Mouse (Mus musculus) heart, postnatal 0 days (tissue): ENCODE measurements around the gene Slc11a2. TPM values are rescaled to one million over a fixed set of nuclear protein-coding genes. Genes with fewer than 3 reads are reported as not detected.

Experiments
- ATAC-seq: fragments of 200-750 bp; cut with Nextera tagmentation; 2 replicates; pipeline ENCODE4 v1.8.0; 2017; ENCODE audit warnings: low read depth, moderate number of reproducible peaks, moderate library complexity; ENCODE audit not compliant: insufficient read depth
- DNase-seq: peaks from one replicate; pipeline ENCODE4 v3.0.0-alpha.2; 2016; ENCODE audit warnings: low spot score
- H3K27ac ChIP-seq: fragments of 300-500 bp; sonication (generic); 2 replicates; pipeline ENCODE4 v1.5.1; 2014; ENCODE audit warnings: low read depth, mild to moderate bottlenecking
- H3K27me3 ChIP-seq: fragments of 300-500 bp; sonication (generic); 2 replicates; pipeline ENCODE4 v1.6.1; 2014; ENCODE audit warnings: low read length, mixed read lengths; ENCODE audit not compliant: control insufficient read depth, insufficient read depth
- H3K36me3 ChIP-seq: fragments of 300-500 bp; sonication (generic); replicated peaks from 2 replicates; pipeline ENCODE4 v1.6.1; 2014; ENCODE audit warnings: low read length, mixed read lengths; ENCODE audit not compliant: control insufficient read depth, insufficient read depth
- H3K4me1 ChIP-seq: fragments of 300-500 bp; sonication (generic); 2 replicates; pipeline ENCODE4 v1.6.1; 2014; ENCODE audit warnings: antibody characterized with exemption; ENCODE audit not compliant: control insufficient read depth, insufficient read depth
- H3K4me2 ChIP-seq: fragments of 300-500 bp; sonication (generic); 2 replicates; pipeline ENCODE4 v1.6.1; 2014; ENCODE audit warnings: low read depth, mild to moderate bottlenecking, low read length, moderate library complexity
- H3K4me3 ChIP-seq: fragments of 300-500 bp; sonication (generic); 2 replicates; pipeline ENCODE4 v1.5.1; 2014; ENCODE audit warnings: low read depth, low read length
- H3K9ac ChIP-seq: fragments of 300-500 bp; sonication (generic); replicated peaks from 2 replicates; pipeline ENCODE4 v1.6.1; 2014; ENCODE audit warnings: low read depth, low read length, mixed read lengths
- H3K9me3 ChIP-seq: fragments of 300-500 bp; sonication (generic); replicated peaks from 2 replicates; pipeline ENCODE4 v1.6.1; 2016; ENCODE audit warnings: low read length; ENCODE audit not compliant: control insufficient read depth
- CTCF ChIP-seq: IDR thresholded peaks from 2 replicates; pipeline ENCODE4 v1.5.1; 2016; ENCODE audit warnings: antibody characterized with exemption, control low read depth, low read depth
- EP300 ChIP-seq: IDR thresholded peaks from 2 replicates; pipeline ENCODE4 v1.6.1; 2016; ENCODE audit warnings: antibody characterized with exemption, low read depth
- WGBS: fragments of 180-500 bp; shearing (Covaris S2); extraction: QIAGEN DNeasy Blood & Tissue Kit; methylation state at CpG from one replicate; pipeline ENCODE4 v1.1.7; 2014; 5-methylcytosine and 5-hydroxymethylcytosine counted together
- polyA plus RNA-seq: library from polyadenylated mRNA; unstranded; fragments of >200 nt; fragmentation: Nextera tagmentation; extraction: Ambion mirVana; gene quantifications from 2 replicates; pipeline ENCODE4 v1.2.1, GENCODE M21; 2015
- total RNA-seq: library from RNA; depleted of rRNA; stranded (reverse); fragments of >200 nt; gene quantifications from 2 replicates; pipeline ENCODE4 v1.2.3, GENCODE M21; 2014; ENCODE audit warnings: low replicate concordance

The Slc11a2 gene
- total and polyA plus RNA-seq, 2 experiments from 2014 or later, result 13.9 to 66.7 TPM

GRCm38 (mm10) chr15:100414942-100415341, 9.9 kb downstream of the Slc11a2 start:
- Histone ChIP-seq H3K4me3 (no peak overlapping the region), H3K4me2 (no peak overlapping the region), H3K4me1 (0 out of 2 replicates have a peak, but pooled peaks cover 19% of the 10 kb centered on the region), H3K9ac (no peak overlapping the region), H3K27ac (0 out of 2 replicates have a peak overlapping the region, but pooled peaks have one; percentile 11), H3K9me3 (no peaks in the 10 kb centered on the region), H3K36me3 (peaks cover 7% of the 10 kb centered on the region), H3K27me3 (no peaks in the 10 kb centered on the region)
- no peak for DNase-seq
- 65% methylated on average over 13 of the region's 13 CpGs for WGBS
- peak; percentile 64 for ATAC-seq
- TF ChIP-seq EP300 (no peak), CTCF (no peak)

- H3K9ac ChIP-seq, result no peak overlapping the region
- H3K27ac ChIP-seq, result no peak overlapping the region
- TF ChIP-seq CTCF, result no peak
- no peak for TF ChIP-seq EP300
- no peak overlapping the region for H3K4me2 ChIP-seq
- DNase-seq (no peak), ATAC-seq (no peak)
- H3K36me3 ChIP-seq, result peaks cover 13% of the 10 kb centered on the region
- H3K4me3 ChIP-seq, result no peak overlapping the region
- no peaks in the 10 kb centered on the region for H3K9me3 ChIP-seq
- no peaks in the 10 kb centered on the region for H3K27me3 ChIP-seq
- 68% methylated on average over 4 of the region's 4 CpGs for WGBS
- 0 out of 2 replicates have a peak, but pooled peaks cover 16% of the 10 kb centered on the region for H3K4me1 ChIP-seq
Observed at GRCm38 (mm10) chr15:100414011-100414410, 10.9 kb downstream of the Slc11a2 start.

GRCm38 (mm10) chr15:100413306-100413705, 11.6 kb downstream of the Slc11a2 start:
- Histone ChIP-seq H3K9ac (no peak overlapping the region), H3K4me2 (no peak overlapping the region), H3K4me3 (no peak overlapping the region), H3K36me3 (peaks cover 19% of the 10 kb centered on the region), H3K4me1 (0 out of 2 replicates have a peak, but pooled peaks cover 16% of the 10 kb centered on the region), H3K9me3 (no peaks in the 10 kb centered on the region), H3K27ac (no peak overlapping the region), H3K27me3 (no peaks in the 10 kb centered on the region)
- TF ChIP-seq EP300, result no peak
- no peak for TF ChIP-seq CTCF
- ATAC-seq (no peak), DNase-seq (no peak)
- WGBS, result 72% methylated on average over 4 of the region's 5 CpGs

GRCm38 (mm10) chr15:100411731-100412130, 13.1 kb downstream of the Slc11a2 start:
- Histone ChIP-seq H3K4me1 (0 out of 2 replicates have a peak, but pooled peaks cover 16% of the 10 kb centered on the region), H3K4me3 (no peak overlapping the region), H3K4me2 (no peak overlapping the region), H3K9me3 (no peaks in the 10 kb centered on the region), H3K9ac (no peak overlapping the region), H3K27me3 (no peaks in the 10 kb centered on the region), H3K36me3 (peaks cover 33% of the 10 kb centered on the region), H3K27ac (no peak overlapping the region)
- TF ChIP-seq CTCF (no peak), EP300 (no peak)
- ATAC-seq (no peak), DNase-seq (no peak)
- WGBS, result 64% methylated on average over 5 of the region's 5 CpGs

- Histone ChIP-seq H3K36me3 (peaks cover 36% of the 10 kb centered on the region), H3K4me3 (no peak overlapping the region), H3K4me2 (no peak overlapping the region), H3K9me3 (no peaks in the 10 kb centered on the region), H3K27me3 (no peaks in the 10 kb centered on the region), H3K4me1 (0 out of 2 replicates have a peak, but pooled peaks cover 15% of the 10 kb centered on the region), H3K27ac (no peak overlapping the region), H3K9ac (no peak overlapping the region)
- TF ChIP-seq CTCF (no peak), EP300 (no peak)
- DNase-seq (no peak), ATAC-seq (0 out of 2 replicates have a peak, but pooled peaks have one; percentile 33)
- WGBS, result 67% methylated on average over 14 of the region's 14 CpGs
Observed at GRCm38 (mm10) chr15:100410918-100411672, 13.8 kb downstream of the Slc11a2 start.
